Mouse (Mus musculus) kidney, adult 2 months (tissue): Measurements from ENCODE around the gene Vapa. TPM values are rescaled to one million over a fixed set of nuclear protein-coding genes. Genes with fewer than 3 reads are reported as not detected.
"Not testable (repeated sequence)": the region's sequence is repeated elsewhere in the genome, so short reads cannot be mapped to it uniquely, and the experiment has no call there.

Source experiments
- DNase-seq: peaks from one replicate; pipeline ENCODE4 v3.0.0; 2021
- H3K27ac ChIP-seq: fragments of 200-500 bp; 2 replicates; pipeline ENCODE4 v1.5.1; 2012; ENCODE audit warnings: low read depth, low read length, control low read depth, inconsistent platforms; ENCODE audit not compliant: insufficient read depth
- H3K27me3 ChIP-seq: fragments of 200-500 bp; replicated peaks from 2 replicates; pipeline ENCODE4 v1.6.1; 2012; ENCODE audit warnings: mild to moderate bottlenecking, moderate library complexity, low read length, inconsistent platforms; ENCODE audit not compliant: control insufficient read depth, insufficient read depth
- H3K36me3 ChIP-seq: fragments of 200-500 bp; 2 replicates; pipeline ENCODE4 v1.6.1; 2012; ENCODE audit warnings: mild to moderate bottlenecking, moderate library complexity, low read length, inconsistent platforms; ENCODE audit not compliant: control insufficient read depth, insufficient read depth
- H3K4me1 ChIP-seq: fragments of 200-500 bp; 2 replicates; pipeline ENCODE4 v1.6.1; 2011; ENCODE audit warnings: low read length; ENCODE audit not compliant: control insufficient read depth, insufficient read depth
- H3K4me3 ChIP-seq: fragments of 200-500 bp; 2 replicates; pipeline ENCODE4 v1.5.1; 2011; ENCODE audit warnings: mild to moderate bottlenecking, low read depth, low read length, control low read depth; ENCODE audit not compliant: insufficient read depth
- CTCF ChIP-seq: fragments of 200-500 bp; conservative IDR thresholded peaks from 2 replicates; pipeline ENCODE4 v1.5.1; 2011; ENCODE audit warnings: low read depth, mild to moderate bottlenecking, control low read depth, low read length, moderate library complexity, mixed read lengths; ENCODE audit not compliant: insufficient read depth, insufficient read length
- POLR2A ChIP-seq: fragments of 200-500 bp; IDR thresholded peaks from one replicate; pipeline ENCODE4 v1.6.1; 2011; ENCODE audit warnings: low read depth, low read length, control low read depth
- WGBS: fragments of 180-500 bp; shearing (Covaris S2); methylation state at CpG from one replicate; pipeline ENCODE4 v1.1.7; 2018; 5-methylcytosine and 5-hydroxymethylcytosine counted together
- polyA plus RNA-seq: library from polyadenylated mRNA; depleted of rRNA; stranded (reverse); fragments of >200 nt; gene quantifications from 2 replicates; pipeline ENCODE4 v1.2.3, GENCODE M21; 2012; rRNA removed

The Vapa gene
- polyA plus RNA-seq, 1 experiment = 21.2 TPM

GRCm38 (mm10) chr17:65536156-65536555 is 77.2 kb downstream of the Vapa start:
- no peaks in the 10 kb centered on the region for H3K36me3 ChIP-seq
- H3K27ac ChIP-seq = no peak overlapping the region
- 19% methylated on average over 3 of the region's 3 CpGs for WGBS
- H3K4me1 ChIP-seq = no peaks in the 10 kb centered on the region
- TF ChIP-seq POLR2A = no peak
- peak; percentile 81 for TF ChIP-seq CTCF
- no peaks in the 10 kb centered on the region for H3K27me3 ChIP-seq
- peak; percentile 53 for DNase-seq
- no peak overlapping the region for H3K4me3 ChIP-seq

GRCm38 (mm10) chr17:65532381-65532780 is 81.0 kb downstream of the Vapa start:
- not testable (repeated sequence) for DNase-seq, H3K27me3 ChIP-seq, H3K4me3 ChIP-seq, H3K4me1 ChIP-seq, H3K36me3 ChIP-seq, H3K27ac ChIP-seq

Other genes with a start within 250 kb of the Vapa start
- 0.04 TPM in 1 of 2 replicates, not detected in the other for gene Tmem232, start 72.8 kb downstream of the Vapa start, polyA plus RNA-seq
- 0.05 and 0.07 TPM in 2 replicates for gene Txndc2, start 28.6 kb upstream of the Vapa start, polyA plus RNA-seq
- 16.8 and 17.6 TPM in 2 replicates for gene Rab31, start 159.2 kb upstream of the Vapa start, polyA plus RNA-seq
- gene Ppp4r1, start 169.0 kb upstream of the Vapa start, polyA plus RNA-seq = 34.3 and 37.6 TPM in 2 replicates